Mouse (Mus musculus): ENCODE results near the gene Aspdh.
A peak's percentile ranks its signal among the peaks of the same experiment; 100 is the strongest.

The Aspdh gene

DNA sequence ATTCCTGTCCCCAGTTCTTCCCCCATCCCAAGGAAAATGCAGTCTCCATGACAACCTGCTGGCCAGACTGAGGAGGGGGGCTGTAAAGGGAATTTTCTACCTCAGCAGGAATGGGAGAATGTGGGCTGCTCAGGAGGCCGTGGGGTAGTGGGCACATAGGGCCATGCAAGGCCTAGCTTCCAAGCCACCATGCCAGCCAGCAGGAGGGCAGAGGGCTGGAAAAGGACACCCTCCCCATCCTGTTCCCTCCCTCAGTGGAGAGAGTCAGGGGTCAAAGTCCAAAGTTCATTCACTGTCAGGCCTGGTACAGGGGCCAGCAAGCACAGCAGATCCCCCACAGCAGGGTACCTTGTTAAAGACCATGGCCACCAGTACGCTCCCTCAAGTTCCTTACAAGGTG is at the start of gene Aspdh:
Aspdh (plus strand) TSS at position 281 of the 400 bp plus-strand sequence.
- no peak for DNase-seq (ENCODE audit: low spot score)

DNA sequence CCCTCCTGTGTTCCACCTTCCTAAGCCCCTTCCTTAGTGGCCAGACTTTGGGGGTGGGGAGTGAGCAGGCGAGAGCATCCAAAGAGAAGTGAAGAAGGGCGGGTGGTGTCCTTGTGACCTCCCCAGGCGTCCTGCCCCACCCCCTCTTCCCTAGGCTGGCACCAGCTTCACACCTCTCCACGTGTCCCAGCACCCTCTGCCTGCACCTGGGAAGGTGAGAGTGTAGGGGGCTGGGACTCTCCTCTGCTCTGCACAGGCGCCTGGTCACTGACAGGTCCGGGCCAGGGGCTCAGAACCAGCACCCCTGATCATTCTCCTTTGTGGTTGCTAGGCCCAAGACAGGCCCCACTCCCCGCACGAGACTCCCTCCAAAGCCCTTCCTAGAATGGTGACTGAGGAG is 37.5 kb upstream of the Aspdh start:
- DNase-seq (ENCODE audit: low spot score), result no peak

DNA sequence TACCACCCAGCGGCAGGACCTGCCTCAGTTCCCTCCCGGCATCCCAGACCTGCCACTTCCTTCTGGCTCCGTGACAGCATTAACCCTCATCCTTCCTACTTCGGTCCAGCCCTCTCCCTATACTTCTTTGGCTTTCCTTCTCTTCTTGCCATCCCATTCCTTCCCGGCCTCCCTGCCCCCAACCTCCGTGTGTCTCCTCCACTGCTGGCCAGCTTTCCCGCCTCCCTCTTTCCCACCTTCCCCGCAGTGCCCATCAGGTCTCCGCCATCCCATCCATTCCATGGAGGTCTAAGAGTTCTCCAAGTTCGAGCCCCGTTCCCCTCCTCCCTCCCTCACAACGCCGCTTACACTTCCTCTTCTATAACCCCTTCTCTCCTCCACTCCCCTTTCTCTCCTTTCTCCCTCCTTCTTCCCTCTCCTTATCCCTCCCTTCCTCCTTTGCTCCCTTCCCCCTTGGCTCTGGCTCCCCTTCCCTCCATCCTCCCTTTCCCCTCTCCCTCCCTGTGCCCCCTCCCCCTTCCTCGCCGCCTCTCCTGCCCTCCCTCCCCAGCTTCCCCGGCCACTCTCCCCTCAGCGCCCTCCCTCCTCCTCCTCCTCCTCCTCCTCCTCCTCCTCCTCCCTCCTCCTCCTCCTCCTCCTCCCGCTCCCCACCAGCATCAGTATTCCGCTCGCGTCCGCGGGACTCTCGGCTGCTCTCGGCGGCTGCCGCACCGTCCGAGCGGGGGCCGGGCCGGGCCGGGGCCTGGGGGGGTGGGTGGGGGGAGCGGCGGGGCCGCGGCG is 36.8 kb upstream of the Aspdh start:
- no peak for DNase-seq (ENCODE audit: low spot score)

DNA sequence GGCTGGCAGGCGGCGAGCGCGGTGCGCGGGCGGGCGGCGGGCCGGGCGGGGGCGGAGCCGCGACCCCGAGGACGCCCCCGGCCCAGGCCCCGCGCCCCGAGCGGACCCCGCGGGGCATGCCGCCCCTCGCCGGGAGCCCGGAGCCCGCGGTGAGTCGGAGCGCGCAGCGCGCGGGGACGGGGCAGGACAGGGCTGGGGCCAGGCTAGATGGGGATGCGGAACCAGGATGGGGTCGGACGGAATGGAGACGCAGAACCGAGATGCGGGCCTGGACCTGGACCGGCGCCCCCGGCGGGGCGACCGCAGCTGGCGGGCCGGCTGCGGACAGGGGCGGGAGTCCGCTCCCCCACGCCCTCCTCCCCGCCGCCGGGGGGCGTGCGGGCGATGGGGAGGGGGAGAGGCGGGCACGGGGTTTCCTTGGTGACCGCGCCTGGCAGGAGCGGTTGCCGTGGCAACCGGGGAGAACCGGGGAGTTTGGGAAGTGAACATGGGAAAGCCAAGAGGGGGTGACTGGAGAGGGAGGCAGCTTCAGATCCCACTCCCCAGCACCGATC is 36.1 kb upstream of the Aspdh start, which contains the start of gene Lrrc4b:
Lrrc4b (plus strand) TSS at position 51 of the 554 bp plus-strand sequence.
- no peak for DNase-seq (ENCODE audit: low spot score)

DNA sequence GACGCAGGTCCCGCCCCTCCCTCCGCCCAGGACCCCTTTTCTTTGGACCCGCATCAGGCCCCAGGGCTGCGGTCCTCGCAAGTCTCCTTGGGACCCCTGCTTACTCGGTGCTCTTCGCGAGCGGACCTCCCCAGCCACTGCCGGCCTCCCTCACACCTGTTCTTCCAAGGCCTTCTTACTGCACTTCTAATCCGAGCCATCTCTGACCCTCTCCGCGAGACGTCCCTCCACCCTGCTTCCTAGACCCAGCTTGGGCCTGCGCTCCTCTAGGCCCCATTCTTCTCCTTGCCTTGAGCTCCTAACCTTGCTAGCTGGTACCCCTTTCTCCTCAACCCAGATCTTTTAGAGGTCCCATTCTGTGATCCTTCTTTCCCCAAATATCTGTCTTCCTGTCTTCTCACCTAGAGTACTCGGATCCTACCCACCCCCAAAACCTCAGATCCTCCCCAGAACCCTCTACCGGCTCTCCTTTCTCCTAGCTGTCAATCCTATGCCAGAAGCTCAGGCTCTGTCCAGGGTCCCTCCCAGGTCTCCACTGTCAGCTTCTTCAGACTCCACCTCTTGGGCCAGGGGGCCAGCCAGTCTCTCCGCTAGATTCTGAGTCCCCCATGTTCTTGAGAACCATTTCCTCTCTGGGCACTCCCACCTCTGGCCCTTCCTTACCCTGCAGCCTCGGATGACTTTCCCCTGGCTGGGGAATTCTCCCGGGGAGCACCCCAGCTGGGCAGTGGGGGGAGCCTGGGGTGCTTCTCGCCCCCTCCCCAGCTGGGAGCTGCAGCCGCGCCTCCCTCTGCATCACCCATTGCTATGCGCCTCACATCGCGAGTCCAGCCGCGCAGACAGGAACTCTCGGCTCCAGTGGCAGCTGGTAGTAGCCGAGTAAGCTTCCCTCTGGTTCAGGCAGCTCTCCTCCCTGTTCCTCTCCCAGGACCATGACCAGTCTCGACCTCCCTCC is 35.4 kb upstream of the Aspdh start:
- no peak for DNase-seq (ENCODE audit: low spot score)

DNA sequence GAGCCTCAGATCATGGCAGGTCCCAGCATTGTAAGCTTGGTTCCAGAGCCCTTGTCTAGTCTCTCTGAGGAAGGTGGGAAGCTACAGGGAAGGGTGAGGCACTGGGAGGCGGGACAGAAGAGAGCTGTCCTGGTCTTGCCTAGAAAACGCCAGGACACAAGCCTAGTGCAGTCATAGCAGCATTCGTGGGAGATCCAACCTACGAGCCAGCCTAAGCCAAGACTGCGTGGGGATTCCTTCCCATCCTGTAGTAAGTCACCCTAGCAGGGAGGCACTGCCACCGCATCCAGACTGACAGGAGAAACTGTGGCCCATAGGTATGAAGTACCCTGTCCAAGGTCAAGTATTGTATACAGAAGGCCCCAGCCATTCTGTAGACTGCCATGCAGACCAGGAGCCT is 32.6 kb upstream of the Aspdh start:
- DNase-seq (ENCODE audit: low spot score), result no peak

DNA sequence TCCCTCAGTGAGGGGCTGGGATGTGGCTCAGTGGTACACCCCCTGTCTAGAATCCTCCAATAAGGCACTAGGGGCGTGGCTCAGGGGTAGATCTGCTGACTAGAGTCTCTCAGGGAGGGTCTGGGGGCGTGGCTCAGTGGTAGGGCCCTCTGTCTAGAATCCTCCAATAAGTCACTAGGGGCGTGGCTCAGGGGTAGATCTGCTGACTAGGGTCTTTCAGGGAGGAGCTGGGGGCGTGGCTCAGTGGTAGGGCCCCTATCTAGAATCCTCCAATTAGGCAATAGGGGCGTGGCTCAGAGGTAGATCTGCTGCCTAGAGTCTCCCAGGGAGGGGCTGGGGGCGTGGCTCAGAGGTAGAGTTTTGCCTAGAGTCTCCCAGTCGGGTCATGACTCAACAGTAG is 31.8 kb upstream of the Aspdh start:
- DNase-seq (ENCODE audit: low spot score), result no peak

DNA sequence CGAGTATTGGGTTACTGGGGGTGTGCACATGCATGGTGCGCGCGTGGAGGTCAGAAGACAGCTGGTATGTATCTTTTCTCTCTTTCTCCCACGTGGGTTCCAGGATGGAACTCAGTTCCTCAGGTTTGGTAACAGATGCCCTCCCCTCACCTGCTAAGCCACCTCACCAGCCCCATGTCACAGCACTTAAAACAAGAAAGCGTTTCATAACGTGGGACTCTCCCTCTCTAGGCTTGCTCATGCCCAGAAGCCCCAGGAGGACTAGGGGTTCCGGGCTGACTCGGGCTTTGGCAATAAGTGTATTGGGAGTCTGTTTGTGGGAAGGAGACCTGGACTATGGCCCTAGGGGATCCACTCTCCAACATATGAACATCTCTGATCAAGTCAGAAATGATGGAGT is 31.1 kb upstream of the Aspdh start:
- DNase-seq (ENCODE audit: low spot score), result no peak

DNA sequence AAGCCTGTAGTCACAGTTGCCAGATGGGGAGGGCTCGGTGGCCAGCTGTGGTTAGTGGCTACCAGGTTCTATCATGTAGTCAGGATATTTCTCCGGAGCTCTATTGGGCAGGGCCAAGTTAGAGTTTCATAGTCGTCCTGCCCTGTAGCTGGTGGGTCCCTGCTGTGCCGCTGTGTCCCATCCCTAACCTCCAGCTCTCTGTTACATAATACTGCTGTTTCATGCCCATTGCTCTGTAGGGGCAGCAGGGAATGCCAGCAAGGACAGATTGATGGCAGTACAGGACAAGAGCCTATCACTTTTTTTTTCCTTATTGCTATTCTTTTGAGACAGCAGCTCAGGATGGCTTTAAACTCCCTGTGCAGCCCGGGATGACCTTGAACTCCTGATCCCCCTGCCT is 29.4 kb upstream of the Aspdh start:
- no peak for DNase-seq (ENCODE audit: low spot score)

DNA sequence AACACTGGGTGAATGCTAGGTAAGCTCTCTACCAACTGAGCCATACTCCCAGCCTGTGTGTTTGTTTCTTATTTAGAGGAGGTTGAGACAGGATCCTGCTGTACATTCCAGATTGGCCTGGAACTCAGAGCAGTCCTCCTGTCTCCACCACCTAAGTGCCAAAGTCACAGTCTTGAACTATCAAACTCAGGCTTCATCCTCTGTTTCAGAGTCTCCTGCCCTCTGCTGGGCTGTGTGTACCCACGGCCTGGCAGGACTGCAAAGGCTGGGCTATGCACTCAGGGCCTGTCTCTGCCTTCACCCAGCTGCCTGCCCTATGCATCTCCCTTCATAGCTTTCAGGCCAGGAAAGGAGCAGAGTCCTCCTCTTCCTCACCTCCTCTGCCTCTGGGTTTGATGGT is 28.9 kb upstream of the Aspdh start:
- peak; percentile 4 for DNase-seq (ENCODE audit: low spot score)

DNA sequence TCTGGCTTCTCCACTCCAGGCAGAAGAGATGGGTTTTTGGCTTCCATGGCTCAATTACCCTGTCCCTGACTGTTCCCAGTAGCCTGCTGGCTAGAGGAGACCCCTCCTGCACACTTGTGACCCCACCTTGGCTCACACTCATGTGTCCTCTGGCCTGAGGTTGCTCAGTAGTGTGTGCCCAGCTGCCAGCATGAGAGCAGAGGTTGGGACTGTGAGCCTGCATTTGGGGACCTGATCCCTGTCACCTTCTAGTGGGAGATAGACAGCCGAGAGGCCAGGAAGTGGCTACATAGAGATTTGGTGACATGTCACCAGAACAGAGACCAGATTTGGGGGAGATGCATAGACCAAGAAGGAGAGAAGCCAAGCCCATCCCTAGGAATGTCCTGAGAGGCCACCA is 28.0 kb upstream of the Aspdh start:
- DNase-seq (ENCODE audit: low spot score), result no peak

DNA sequence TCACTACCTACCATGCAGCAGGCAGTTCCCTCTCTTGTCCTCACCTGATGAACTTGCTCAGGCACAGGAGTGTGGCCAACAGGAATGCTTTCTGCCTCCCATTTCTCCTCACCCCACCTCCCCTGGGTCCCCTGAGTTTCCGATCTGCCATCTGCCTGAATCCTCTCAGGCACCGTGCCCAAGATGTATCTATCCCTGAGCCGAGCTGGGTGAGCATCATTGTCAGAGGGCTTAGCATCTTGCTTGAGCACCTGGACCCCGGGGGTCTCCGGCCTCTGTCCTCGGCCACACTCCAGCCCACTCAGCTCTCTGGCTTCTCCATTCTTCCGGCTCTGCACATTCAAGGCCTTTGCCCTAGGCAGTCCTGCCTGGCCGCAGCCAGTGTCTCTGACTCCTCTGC is 27.3 kb upstream of the Aspdh start:
- DNase-seq (ENCODE audit: low spot score), result no peak

DNA sequence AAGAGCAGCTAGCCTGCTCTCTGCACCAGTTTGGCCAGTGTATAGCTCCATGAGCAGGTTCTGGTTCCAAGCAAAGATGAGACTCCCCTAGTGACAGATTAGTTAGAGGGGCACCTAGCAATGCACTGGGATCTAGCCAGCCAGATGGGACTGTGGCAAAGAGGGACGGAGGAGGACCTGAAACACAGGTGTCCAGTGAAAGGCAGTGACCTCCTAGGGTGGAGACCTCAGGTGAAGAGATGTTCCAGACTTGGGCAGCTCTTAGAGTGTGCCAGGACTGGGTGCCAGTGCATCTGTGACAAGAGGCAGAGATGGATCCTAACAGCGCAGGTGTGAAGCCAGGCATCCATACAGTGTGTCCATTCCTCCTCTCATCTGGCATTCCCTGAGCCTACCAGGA is 25.5 kb upstream of the Aspdh start:
- DNase-seq (ENCODE audit: low spot score), result no peak

DNA sequence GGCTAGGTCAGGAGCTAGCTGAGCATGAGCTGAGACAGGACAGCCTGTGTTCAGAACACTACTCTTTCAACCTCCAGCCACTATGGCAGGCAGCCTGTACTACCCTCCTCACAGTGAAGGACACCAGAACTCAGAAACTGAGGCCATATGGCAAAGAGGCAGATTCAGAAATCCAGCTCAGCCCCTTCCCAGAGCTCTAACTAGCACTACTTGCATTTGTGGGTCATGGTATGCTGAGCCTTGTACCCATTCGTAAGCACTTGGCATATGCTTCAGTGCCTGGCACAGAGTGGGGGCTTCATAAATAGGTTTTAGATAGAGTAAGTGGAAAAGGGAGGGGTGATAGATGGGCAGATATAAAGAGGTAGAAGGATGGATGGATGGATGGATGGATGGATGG is 24.7 kb upstream of the Aspdh start:
- DNase-seq (ENCODE audit: low spot score), result no peak

DNA sequence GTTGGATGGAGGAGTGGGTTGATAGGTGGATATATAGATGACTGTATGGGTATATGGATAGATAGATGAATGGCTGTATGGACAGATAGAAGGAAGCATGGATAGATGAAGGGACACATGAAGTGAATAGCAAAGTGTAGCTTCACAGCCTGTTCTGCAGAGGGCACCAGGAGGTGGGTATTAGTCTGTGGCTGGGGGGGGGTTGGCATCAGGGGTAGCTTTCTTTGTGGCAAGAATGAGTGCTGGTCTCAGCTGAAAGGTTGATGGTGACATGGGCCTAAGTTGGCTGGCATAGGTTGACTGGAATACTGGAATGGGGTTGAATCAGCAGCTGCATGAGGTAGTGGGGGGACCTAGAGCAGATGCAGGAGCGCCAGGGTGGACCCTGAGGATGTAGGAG is 24.0 kb upstream of the Aspdh start:
- no peak for DNase-seq (ENCODE audit: low spot score)

DNA sequence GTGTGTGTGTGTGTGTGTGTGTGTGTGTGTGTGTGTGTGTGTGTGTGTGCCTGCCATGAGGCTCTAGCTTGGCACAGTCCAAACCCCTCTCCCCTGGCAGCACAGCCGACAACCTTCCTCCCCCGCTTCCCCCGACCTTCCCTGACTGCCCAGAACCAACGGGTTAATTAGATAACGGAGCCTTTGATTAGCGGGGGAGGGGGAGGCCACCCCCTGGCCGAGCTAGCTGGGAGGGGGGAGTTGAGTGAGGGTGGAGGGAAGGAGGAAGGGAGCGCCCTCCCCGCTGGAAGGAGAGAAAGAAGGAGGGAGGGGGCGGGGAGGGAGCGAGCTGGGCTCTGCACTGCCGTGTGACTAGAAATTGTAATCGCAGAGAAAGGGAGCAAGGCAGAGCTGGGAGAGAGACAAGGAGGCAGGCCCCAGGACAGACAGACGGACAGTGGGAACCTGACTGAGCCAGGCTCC is 23.5 kb upstream of the Aspdh start:
- DNase-seq (ENCODE audit: low spot score), result no peak

DNA sequence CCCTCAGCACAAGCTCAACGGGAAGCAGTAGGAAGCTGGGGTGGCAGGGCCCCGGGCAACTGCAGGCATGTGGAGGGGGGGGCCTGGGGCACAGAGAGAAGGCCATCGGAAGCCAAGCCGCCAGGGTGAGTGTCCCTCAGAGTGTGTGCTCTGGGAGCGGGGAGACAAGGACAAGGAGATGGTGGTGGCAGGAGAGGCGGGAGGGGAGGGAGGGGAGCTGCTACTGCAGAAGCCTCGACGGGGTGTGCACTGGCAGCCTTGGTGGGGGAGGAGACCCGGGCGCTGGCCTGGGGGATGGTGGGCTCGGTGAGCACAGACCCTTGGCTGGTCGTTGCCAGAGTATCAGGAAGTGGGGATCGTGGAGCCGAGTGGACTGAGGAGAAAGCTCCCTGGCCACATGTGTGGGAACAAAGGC is 22.8 kb upstream of the Aspdh start:
- DNase-seq (ENCODE audit: low spot score), result no peak

DNA sequence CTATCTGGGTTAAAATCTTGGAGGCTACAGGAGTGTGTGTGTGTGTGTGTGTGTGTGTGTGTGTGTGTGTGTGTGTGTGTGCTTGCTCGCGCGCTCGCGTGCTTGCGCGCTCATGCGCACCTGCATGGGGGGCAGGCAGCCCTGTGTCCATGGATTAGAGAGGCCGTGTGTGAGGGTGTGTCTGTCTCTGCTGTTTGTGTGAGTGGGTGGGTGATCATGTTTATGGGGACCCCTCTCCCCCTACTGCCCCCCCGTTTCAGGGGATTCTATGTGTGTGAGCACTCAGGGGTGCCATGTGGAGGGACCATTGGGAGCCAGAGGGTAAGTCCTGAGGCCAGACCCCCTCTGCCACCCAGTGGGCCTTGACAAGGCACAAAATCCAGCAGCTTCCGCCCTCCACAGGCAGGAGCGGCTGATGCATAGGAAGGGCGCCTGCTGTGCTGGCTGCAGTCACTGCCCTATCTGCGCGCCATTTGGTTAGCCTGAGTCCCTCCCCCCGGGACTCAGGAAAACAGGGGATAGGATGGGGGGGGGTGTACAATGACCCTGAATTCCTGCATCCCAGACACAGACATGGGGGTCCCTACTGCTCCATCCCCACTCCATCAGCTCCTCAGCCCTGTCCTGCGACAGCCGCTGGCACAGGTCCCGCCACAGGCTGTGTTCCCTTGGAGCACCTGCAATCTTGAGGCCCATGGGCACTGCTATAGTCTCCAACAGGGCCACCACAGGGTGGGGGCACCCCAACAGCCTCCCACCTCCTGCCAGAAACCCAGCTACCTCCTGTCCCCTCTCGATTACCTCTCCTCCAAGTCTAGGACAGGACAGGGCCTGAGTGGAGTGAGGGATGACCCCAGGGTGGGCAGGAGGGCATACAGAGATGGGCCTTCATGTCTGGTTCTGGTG is 21.7 kb upstream of the Aspdh start:
- DNase-seq (ENCODE audit: low spot score), result no peak

DNA sequence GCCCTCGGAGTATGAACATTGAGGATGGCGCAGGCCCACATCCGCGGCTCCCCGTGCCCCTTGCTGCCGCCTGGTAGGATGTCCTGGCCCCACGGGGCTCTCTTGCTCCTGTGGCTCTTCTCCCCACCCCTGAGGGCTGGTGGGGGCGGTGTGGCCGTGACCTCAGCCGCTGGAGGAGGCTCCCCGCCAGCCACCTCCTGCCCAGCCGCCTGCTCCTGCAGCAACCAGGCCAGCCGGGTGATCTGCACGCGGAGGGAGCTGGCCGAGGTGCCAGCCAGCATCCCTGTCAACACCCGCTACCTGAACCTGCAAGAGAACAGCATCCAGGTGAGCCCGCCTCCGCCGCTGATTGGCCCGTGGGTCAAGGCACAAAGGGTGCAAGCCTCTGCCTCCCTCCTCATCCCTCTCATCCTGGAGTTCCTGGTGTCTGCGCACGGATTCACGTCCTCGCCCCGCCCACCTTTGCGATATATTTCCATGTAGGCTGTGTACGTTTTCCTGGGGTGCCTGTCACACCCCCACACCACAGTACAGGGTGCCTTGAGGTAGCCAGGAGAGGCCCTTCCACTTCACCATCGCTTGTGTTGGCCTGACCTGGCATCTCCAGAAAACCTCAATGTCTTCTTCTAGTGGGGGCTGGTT is 20.2 kb upstream of the Aspdh start:
- no peak for DNase-seq (ENCODE audit: low spot score)

DNA sequence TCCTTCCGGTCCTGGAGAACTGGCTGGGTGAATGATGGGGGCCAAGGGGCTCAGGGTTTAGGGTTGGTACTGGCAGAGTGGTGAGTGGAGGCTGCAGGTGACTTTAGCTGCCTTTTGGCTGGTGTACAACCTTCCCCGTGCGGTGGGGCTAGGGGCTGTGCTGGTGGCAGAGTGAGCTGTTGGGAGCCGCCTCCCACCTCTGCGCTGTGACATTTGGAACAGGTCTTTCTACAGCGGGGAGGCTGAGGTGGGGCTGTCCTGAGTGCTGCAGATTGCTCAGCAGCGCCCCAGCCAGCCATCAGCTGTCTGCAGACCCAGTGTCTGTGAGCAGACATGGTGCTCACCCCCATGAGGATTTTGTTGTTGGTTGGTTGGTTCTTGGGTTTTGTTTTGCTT is 19.7 kb upstream of the Aspdh start:
- no peak for DNase-seq (ENCODE audit: low spot score)
